Mouse (Mus musculus) bone marrow, adult 2 months (tissue): ENCODE measurements around the gene Slc35b1.

Experiments
- CTCF ChIP-seq: fragments of 200-500 bp; IDR thresholded peaks from 2 replicates; pipeline ENCODE4 v1.5.1; 2011; ENCODE audit warnings: low read length, control low read depth; ENCODE audit not compliant: control insufficient read depth, insufficient read depth
- POLR2A ChIP-seq: fragments of 200-500 bp; IDR thresholded peaks from 2 replicates; pipeline ENCODE4 v1.6.1; 2011; ENCODE audit warnings: low read depth, mild to moderate bottlenecking, control low read depth, low read length, borderline replicate concordance; ENCODE audit not compliant: control insufficient read depth

DNA sequence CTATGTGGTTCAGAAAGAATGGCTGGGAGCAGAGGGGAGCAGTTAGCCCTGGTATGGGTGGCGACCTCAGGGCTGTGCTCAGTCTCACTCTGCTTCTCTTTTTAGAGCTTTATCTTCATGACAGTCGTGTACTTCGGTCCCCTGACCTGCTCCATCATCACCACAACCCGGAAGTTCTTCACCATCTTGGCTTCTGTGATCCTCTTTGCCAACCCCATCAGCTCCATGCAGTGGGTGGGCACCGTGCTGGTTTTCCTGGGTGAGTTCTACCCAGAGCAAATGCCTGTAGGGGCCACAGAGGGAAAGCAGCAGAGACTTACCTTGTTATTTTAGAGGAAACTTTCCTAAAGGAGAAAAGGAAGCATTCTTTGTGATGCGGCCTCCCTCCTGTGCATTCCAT lies 5.9 kb downstream of the Slc35b1 start:
- TF ChIP-seq CTCF (no peak), POLR2A (no peak)
